Mouse (Mus musculus): ENCODE measurements around the gene Abcc6. TPM values are rescaled to one million over a fixed set of nuclear protein-coding genes. Genes with fewer than 3 reads are reported as not detected.

Abcc6 gene
- polyA plus RNA-seq (2015; fragmentation: Nextera tagmentation; extraction: Ambion mirVana), result 6.1 and 6.6 TPM in 2 replicates

- peak; percentile 90 for ATAC-seq
- H3K4me1 ChIP-seq (ENCODE audit: control insufficient read depth, insufficient read depth, low read length), result peaks cover 32% of the 10 kb centered on the region
- no peaks in the 10 kb centered on the region for H3K27me3 ChIP-seq (replicated peaks; ENCODE audit: control insufficient read depth, insufficient read depth, low read length)
- peak within 1 kb of the TSS; percentile 39 for H3K9ac ChIP-seq (ENCODE audit: low read depth, low read length)
- no peaks in the 10 kb centered on the region for H3K36me3 ChIP-seq (ENCODE audit: control insufficient read depth, insufficient read depth, low read length)
- WGBS, result 6% methylated on average over 11 of the region's 11 CpGs
- peak within 1 kb of the TSS; percentile 27 for H3K4me3 ChIP-seq (ENCODE audit: low read length)
- peak within 1 kb of the TSS; percentile 43 for H3K4me2 ChIP-seq (ENCODE audit: low read depth, low read length)
- H3K27ac ChIP-seq (ENCODE audit: low read length), result peak within 1 kb of the TSS; percentile 92
- H3K9me3 ChIP-seq (ENCODE audit: control insufficient read depth, low read length), result no peaks in the 10 kb centered on the region
Measured at GRCm38 (mm10) chr7:46030145-46030488, at the start of gene Abcc6. Gene Abcc6 (minus strand): TSS chr7:46030302.

- H3K27ac ChIP-seq (ENCODE audit: low read length), result no peak overlapping the region
- H3K4me2 ChIP-seq (ENCODE audit: low read depth, low read length), result no peak overlapping the region
- no peak overlapping the region for H3K9ac ChIP-seq (ENCODE audit: low read depth, low read length)
- WGBS, result 86% methylated on average over 12 of the region's 12 CpGs
- H3K36me3 ChIP-seq (ENCODE audit: control insufficient read depth, insufficient read depth, low read length), result peaks cover 30% of the 10 kb centered on the region
- H3K4me3 ChIP-seq (ENCODE audit: low read length), result no peak overlapping the region
- no peaks in the 10 kb centered on the region for H3K27me3 ChIP-seq (replicated peaks; ENCODE audit: control insufficient read depth, insufficient read depth, low read length)
- no peaks in the 10 kb centered on the region for H3K9me3 ChIP-seq (ENCODE audit: control insufficient read depth, low read length)
- ATAC-seq, result no peak
- H3K4me1 ChIP-seq (ENCODE audit: control insufficient read depth, insufficient read depth, low read length), result no peaks in the 10 kb centered on the region
Measured at GRCm38 (mm10) chr7:46077675-46078074, 47.6 kb upstream of the Abcc6 start.

GRCm38 (mm10) chr7:46076844-46077243 lies 46.7 kb upstream of the Abcc6 start:
- Histone ChIP-seq H3K9ac (ENCODE audit: low read depth, low read length) (no peak overlapping the region), H3K36me3 (ENCODE audit: control insufficient read depth, insufficient read depth, low read length) (peaks cover 35% of the 10 kb centered on the region), H3K4me2 (ENCODE audit: low read depth, low read length) (no peak overlapping the region), H3K4me1 (ENCODE audit: control insufficient read depth, insufficient read depth, low read length) (no peaks in the 10 kb centered on the region), H3K4me3 (ENCODE audit: low read length) (no peak overlapping the region), H3K9me3 (ENCODE audit: control insufficient read depth, low read length) (no peaks in the 10 kb centered on the region), H3K27ac (ENCODE audit: low read length) (no peak overlapping the region), H3K27me3 (replicated peaks; ENCODE audit: control insufficient read depth, insufficient read depth, low read length) (no peaks in the 10 kb centered on the region)
- peak; percentile 60 for ATAC-seq
- 80% methylated on average over 7 of the region's 7 CpGs for WGBS

GRCm38 (mm10) chr7:46068831-46069230 lies 38.7 kb upstream of the Abcc6 start:
- Histone ChIP-seq H3K27ac (ENCODE audit: low read length) (no peak overlapping the region), H3K27me3 (replicated peaks; ENCODE audit: control insufficient read depth, insufficient read depth, low read length) (no peaks in the 10 kb centered on the region), H3K4me2 (ENCODE audit: low read depth, low read length) (no peak overlapping the region), H3K36me3 (ENCODE audit: control insufficient read depth, insufficient read depth, low read length) (peaks cover 34% of the 10 kb centered on the region), H3K4me3 (ENCODE audit: low read length) (no peak overlapping the region), H3K4me1 (ENCODE audit: control insufficient read depth, insufficient read depth, low read length) (no peaks in the 10 kb centered on the region), H3K9ac (ENCODE audit: low read depth, low read length) (no peak overlapping the region), H3K9me3 (ENCODE audit: control insufficient read depth, low read length) (no peaks in the 10 kb centered on the region)
- ATAC-seq, result no peak
- WGBS, result 94% methylated on average over 8 of the region's 8 CpGs

- WGBS, result 95% methylated on average over 6 of the region's 6 CpGs
- peaks cover 30% of the 10 kb centered on the region for H3K36me3 ChIP-seq (ENCODE audit: control insufficient read depth, insufficient read depth, low read length)
- H3K4me1 ChIP-seq (ENCODE audit: control insufficient read depth, insufficient read depth, low read length), result no peaks in the 10 kb centered on the region
- H3K9me3 ChIP-seq (ENCODE audit: control insufficient read depth, low read length), result no peaks in the 10 kb centered on the region
- ATAC-seq, result no peak
- no peaks in the 10 kb centered on the region for H3K27me3 ChIP-seq (replicated peaks; ENCODE audit: control insufficient read depth, insufficient read depth, low read length)
- H3K27ac ChIP-seq (ENCODE audit: low read length), result no peak overlapping the region
- no peak overlapping the region for H3K9ac ChIP-seq (ENCODE audit: low read depth, low read length)
- H3K4me2 ChIP-seq (ENCODE audit: low read depth, low read length), result no peak overlapping the region
- no peak overlapping the region for H3K4me3 ChIP-seq (ENCODE audit: low read length)
Measured at GRCm38 (mm10) chr7:46063296-46063695, 33.2 kb upstream of the Abcc6 start.

- H3K36me3 ChIP-seq (ENCODE audit: control insufficient read depth, insufficient read depth, low read length), result peaks cover 36% of the 10 kb centered on the region
- no peaks in the 10 kb centered on the region for H3K4me1 ChIP-seq (ENCODE audit: control insufficient read depth, insufficient read depth, low read length)
- H3K4me3 ChIP-seq (ENCODE audit: low read length), result no peak overlapping the region
- WGBS, result 91% methylated on average over 16 of the region's 16 CpGs
- no peak overlapping the region for H3K4me2 ChIP-seq (ENCODE audit: low read depth, low read length)
- no peaks in the 10 kb centered on the region for H3K9me3 ChIP-seq (ENCODE audit: control insufficient read depth, low read length)
- ATAC-seq, result no peak
- no peaks in the 10 kb centered on the region for H3K27me3 ChIP-seq (replicated peaks; ENCODE audit: control insufficient read depth, insufficient read depth, low read length)
- H3K27ac ChIP-seq (ENCODE audit: low read length), result no peak overlapping the region
- H3K9ac ChIP-seq (ENCODE audit: low read depth, low read length), result no peak overlapping the region
Measured at GRCm38 (mm10) chr7:46061614-46062013, 31.5 kb upstream of the Abcc6 start.

DNA sequence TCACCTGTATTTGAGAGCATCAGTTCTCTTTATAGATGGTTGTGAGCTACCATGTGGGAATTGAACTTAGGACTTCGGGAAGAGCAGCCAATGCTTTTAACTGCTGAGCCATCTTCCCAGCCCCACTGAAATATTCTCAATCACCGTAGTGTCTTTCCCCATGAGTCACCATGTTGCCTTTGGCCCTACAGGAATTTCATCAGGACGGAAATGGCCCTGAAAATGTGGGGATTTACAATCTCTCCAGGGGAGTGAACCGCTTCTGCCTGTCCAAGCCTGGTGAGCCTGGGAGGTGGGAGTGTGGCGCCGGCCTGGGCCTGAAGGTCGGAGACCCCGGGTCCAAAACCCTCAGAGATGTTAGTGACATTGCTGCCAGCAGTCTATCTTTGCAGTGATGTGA lies 30.6 kb upstream of the Abcc6 start:
- Histone ChIP-seq H3K4me2 (ENCODE audit: low read depth, low read length) (no peak overlapping the region), H3K4me3 (ENCODE audit: low read length) (no peak overlapping the region), H3K9ac (ENCODE audit: low read depth, low read length) (no peak overlapping the region), H3K4me1 (ENCODE audit: control insufficient read depth, insufficient read depth, low read length) (no peaks in the 10 kb centered on the region), H3K9me3 (ENCODE audit: control insufficient read depth, low read length) (no peaks in the 10 kb centered on the region), H3K27me3 (replicated peaks; ENCODE audit: control insufficient read depth, insufficient read depth, low read length) (no peaks in the 10 kb centered on the region), H3K36me3 (ENCODE audit: control insufficient read depth, insufficient read depth, low read length) (peaks cover 36% of the 10 kb centered on the region), H3K27ac (ENCODE audit: low read length) (no peak overlapping the region)
- 92% methylated on average over 8 of the region's 8 CpGs for WGBS
- no peak for ATAC-seq

- ATAC-seq, result no peak
- Histone ChIP-seq H3K4me1 (ENCODE audit: control insufficient read depth, insufficient read depth, low read length) (no peaks in the 10 kb centered on the region), H3K4me2 (ENCODE audit: low read depth, low read length) (no peak overlapping the region), H3K4me3 (ENCODE audit: low read length) (no peak overlapping the region), H3K9me3 (ENCODE audit: control insufficient read depth, low read length) (no peaks in the 10 kb centered on the region), H3K27ac (ENCODE audit: low read length) (no peak overlapping the region), H3K36me3 (ENCODE audit: control insufficient read depth, insufficient read depth, low read length) (peaks cover 40% of the 10 kb centered on the region), H3K9ac (ENCODE audit: low read depth, low read length) (no peak overlapping the region), H3K27me3 (replicated peaks; ENCODE audit: control insufficient read depth, insufficient read depth, low read length) (no peaks in the 10 kb centered on the region)
- WGBS, result 95% methylated on average over 11 of the region's 11 CpGs
Measured at GRCm38 (mm10) chr7:46058882-46059281, 28.8 kb upstream of the Abcc6 start.

DNA sequence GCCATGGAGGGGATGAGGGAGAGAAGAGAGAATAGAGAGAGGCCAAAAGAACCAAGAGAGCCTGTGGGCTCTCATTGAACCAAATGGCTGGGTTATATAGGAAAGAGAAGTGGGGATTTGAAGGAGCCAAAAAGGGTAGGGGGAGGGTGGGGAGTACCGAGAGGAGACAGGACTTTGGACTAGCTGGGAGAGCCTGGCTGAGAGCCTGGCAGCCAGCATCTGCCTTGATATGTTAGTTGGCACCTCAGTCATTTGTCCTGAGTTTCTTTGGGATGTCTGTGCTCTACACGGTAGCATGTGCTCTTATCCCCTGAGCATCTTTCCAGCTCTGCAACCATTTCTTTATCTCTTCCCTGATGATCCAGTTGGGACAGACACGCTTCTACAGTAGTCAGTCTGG lies 23.5 kb upstream of the Abcc6 start:
- no peak overlapping the region for H3K4me3 ChIP-seq (ENCODE audit: low read length)
- no peak overlapping the region for H3K27ac ChIP-seq (ENCODE audit: low read length)
- H3K9me3 ChIP-seq (ENCODE audit: control insufficient read depth, low read length), result no peaks in the 10 kb centered on the region
- H3K9ac ChIP-seq (ENCODE audit: low read depth, low read length), result no peak overlapping the region
- H3K4me1 ChIP-seq (ENCODE audit: control insufficient read depth, insufficient read depth, low read length), result no peaks in the 10 kb centered on the region
- no peaks in the 10 kb centered on the region for H3K27me3 ChIP-seq (replicated peaks; ENCODE audit: control insufficient read depth, insufficient read depth, low read length)
- 97% methylated on average over 3 of the region's 3 CpGs for WGBS
- H3K4me2 ChIP-seq (ENCODE audit: low read depth, low read length), result no peak overlapping the region
- peaks cover 32% of the 10 kb centered on the region for H3K36me3 ChIP-seq (ENCODE audit: control insufficient read depth, insufficient read depth, low read length)
- no peak for ATAC-seq

DNA sequence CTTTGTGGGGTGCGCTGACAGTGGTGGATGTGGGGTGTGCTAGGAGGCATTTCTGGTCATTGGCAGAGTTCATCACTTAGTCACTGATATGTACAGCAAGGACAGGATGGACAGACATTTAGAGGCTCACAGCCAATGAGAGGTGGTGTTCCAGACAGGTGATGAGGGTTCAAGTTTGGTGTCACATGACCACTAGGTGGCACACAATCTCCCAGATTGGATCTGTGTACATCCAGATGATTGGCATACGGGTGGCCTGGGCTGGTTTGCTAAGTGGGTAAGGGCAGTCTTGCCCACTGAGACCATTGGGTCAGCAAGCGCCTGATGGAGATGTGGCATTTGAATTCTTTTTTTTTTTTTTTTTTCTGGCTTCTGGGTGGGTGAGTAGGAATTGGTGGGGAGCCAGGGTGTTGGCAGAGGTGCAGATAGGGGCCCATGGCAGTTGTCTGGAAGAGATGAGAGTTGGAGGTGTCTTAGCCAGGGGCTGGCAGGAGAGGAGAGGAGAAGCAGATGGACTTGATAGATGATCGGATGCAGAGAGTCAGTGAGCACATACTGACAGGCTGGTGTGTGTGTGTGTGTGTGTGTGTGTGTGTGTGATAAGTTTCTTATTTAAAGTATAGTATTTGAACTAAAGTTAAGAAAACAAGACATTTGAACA lies 22.2 kb upstream of the Abcc6 start:
- H3K27me3 ChIP-seq (replicated peaks; ENCODE audit: control insufficient read depth, insufficient read depth, low read length), result no peaks in the 10 kb centered on the region
- H3K4me2 ChIP-seq (ENCODE audit: low read depth, low read length), result no peak overlapping the region
- peaks cover 31% of the 10 kb centered on the region for H3K36me3 ChIP-seq (ENCODE audit: control insufficient read depth, insufficient read depth, low read length)
- no peaks in the 10 kb centered on the region for H3K4me1 ChIP-seq (ENCODE audit: control insufficient read depth, insufficient read depth, low read length)
- 84% methylated on average over 4 of the region's 4 CpGs for WGBS
- H3K9me3 ChIP-seq (ENCODE audit: control insufficient read depth, low read length), result no peaks in the 10 kb centered on the region
- no peak overlapping the region for H3K9ac ChIP-seq (ENCODE audit: low read depth, low read length)
- no peak for ATAC-seq
- H3K27ac ChIP-seq (ENCODE audit: low read length), result no peak overlapping the region
- H3K4me3 ChIP-seq (ENCODE audit: low read length), result no peak overlapping the region

Measured in intestine, embryonic 16.5 days (tissue).